In the genomic region with DNA sequence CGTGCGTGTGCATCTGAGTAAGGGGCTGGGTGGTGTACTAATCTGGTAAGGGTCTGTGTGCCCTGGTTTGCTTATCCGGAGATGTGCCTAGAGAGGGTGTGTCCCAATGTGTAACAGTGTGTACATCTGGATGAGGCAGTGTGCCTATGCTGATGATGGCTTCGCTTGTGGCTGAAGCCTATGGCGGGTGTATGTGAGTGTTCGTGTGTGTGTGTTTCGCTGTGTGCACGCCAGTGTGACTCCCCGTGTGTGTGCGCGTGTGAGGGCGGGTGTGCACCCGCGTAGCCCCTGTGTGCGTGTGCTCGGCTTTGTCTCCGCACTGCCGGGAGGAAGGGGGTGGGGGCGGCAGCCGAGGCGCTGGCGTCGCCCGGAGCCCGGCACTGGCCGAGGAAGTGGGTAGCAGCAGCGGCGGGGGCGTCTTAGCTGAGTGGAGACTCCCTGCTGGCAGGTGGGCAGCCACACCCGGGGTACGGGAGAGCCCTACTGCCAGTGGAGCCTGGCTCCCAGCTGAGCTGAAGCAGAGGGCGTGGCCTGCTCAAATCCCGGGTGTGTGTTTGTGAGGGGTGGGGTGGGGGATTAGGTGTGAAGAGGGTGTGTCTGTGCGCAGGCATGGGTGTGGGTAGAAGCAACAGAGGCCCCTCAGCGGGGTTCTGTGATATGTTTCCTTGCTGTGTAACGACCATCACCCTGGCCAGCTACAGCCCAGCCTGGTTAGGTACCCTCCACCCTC, we compare ENCODE assay signal across 8 mouse cellular contexts. TPM values are rescaled to one million over a fixed set of nuclear protein-coding genes. Genes with fewer than 3 reads are reported as not detected.
A peak's percentile ranks its signal among the peaks of the same experiment; 100 is the strongest.
DNase-seq lines count a peak whose midpoint lies in the region; ATAC-seq and TF ChIP-seq lines count a peak whose summit lies in the region.

No protein-coding gene starts in this region.

- ATAC-seq in forebrain, embryonic 13.5 days, result peak; percentile 84
- ATAC-seq in liver, embryonic 14.5 days (ENCODE audit: insufficient read depth), result no peak

- no peak overlapping the region for H3K27ac ChIP-seq in heart, adult 2 months
- peak overlapping the region; percentile 75 for H3K27ac ChIP-seq in forebrain, embryonic 13.5 days
- no peak overlapping the region for H3K27ac ChIP-seq in liver, embryonic 14.5 days

- intact Hi-C loops in heart, adult 2 months (cut with DNase I), result loop anchor here (5.0 kb wide), 1 partner anchor 91 kb away; no protein-coding TSS in a partner anchor

- 1% methylated on average over 36 of the region's 36 CpGs for WGBS in heart, adult 2 months
- WGBS in forebrain, embryonic 13.5 days, result under 1% methylated on average over 36 of the region's 36 CpGs
- WGBS in liver, embryonic 14.5 days (ENCODE audit: insufficient replicate concordance), result 2% methylated on average over 36 of the region's 36 CpGs

- peak overlapping the region; percentile 58 for H3K4me3 ChIP-seq in heart, adult 2 months
- peak overlapping the region; percentile 63 for H3K4me3 ChIP-seq in forebrain, embryonic 13.5 days
- peak overlapping the region; percentile 47 to 52 for H3K4me3 ChIP-seq in liver, embryonic 14.5 days (ENCODE audit: insufficient read depth in 1 of 2, low read depth in 2 of 2, low read length in 2 of 2)

- H3K9me3 ChIP-seq in forebrain, embryonic 13.5 days (replicated peaks), result no peaks in the 10 kb centered on the region
- H3K9me3 ChIP-seq in liver, embryonic 14.5 days (ENCODE audit: control insufficient read depth, low read length), result no peaks in the 10 kb centered on the region

- TF ChIP-seq CTCF in heart, adult 2 months (IDR thresholded peaks at IDR 0.05), result no peak
- no peak for TF ChIP-seq CTCF in liver, embryonic 14.5 days (IDR thresholded peaks at IDR 0.05; ENCODE audit: low read depth)

- H3K4me2 ChIP-seq in forebrain, embryonic 13.5 days, result peak overlapping the region; percentile 91
- H3K4me2 ChIP-seq in liver, embryonic 14.5 days (ENCODE audit: low read depth), result peak overlapping the region; percentile 49

- no peaks in the 10 kb centered on the region for H3K79me2 ChIP-seq in heart, adult 2 months (replicated peaks; ENCODE audit: control insufficient read depth, insufficient read depth, low read length)

- peaks cover 12% of the 10 kb centered on the region for H3K27me3 ChIP-seq in heart, adult 2 months (ENCODE audit: control insufficient read depth, insufficient read depth, low read length)
- peaks cover 56% of the 10 kb centered on the region for H3K27me3 ChIP-seq in forebrain, embryonic 13.5 days
- peaks cover 51% of the 10 kb centered on the region for H3K27me3 ChIP-seq in liver, embryonic 14.5 days (ENCODE audit: control insufficient read depth, insufficient read depth, low read length)

- peak; percentile 18 to 30 for DNase-seq in heart, adult 2 months
- no peak for DNase-seq in heart, adult 11 months
- DNase-seq in adrenal gland, postnatal 14 days, result peak; percentile 65
- peak; percentile 38 for DNase-seq in kidney, adult 18-20 months
- DNase-seq in liver, embryonic 14.5 days (ENCODE audit: low read depth in 3 of 3, low spot score in 3 of 3), result no peak
- DNase-seq in natural killer cell, adult 2 months (ENCODE audit: low spot score in 2 of 2), result peak; percentile 11 to 25
- peak; percentile 26 to 52 for DNase-seq in thymus, postnatal 10 days (ENCODE audit: low spot score in 2 of 2)

- no peak for TF ChIP-seq EP300 in heart, adult 2 months (IDR thresholded peaks at IDR 0.05; ENCODE audit: insufficient read depth, low read depth, low read length)
- no peak for TF ChIP-seq EP300 in liver, embryonic 14.5 days (IDR thresholded peaks at IDR 0.05; ENCODE audit: low read depth)

- TF ChIP-seq POLR2A in heart, adult 2 months (IDR thresholded peaks at IDR 0.05; ENCODE audit: insufficient read depth, low read depth, low read length), result no peak

- H3K36me3 ChIP-seq in heart, adult 2 months (ENCODE audit: control insufficient read depth, insufficient read depth, low read length), result no peaks in the 10 kb centered on the region
- no peaks in the 10 kb centered on the region for H3K36me3 ChIP-seq in forebrain, embryonic 13.5 days (ENCODE audit: poor library complexity, severe bottlenecking)
- H3K36me3 ChIP-seq in liver, embryonic 14.5 days (replicated peaks; ENCODE audit: control insufficient read depth, insufficient read depth, low read depth), result no peaks in the 10 kb centered on the region

- peak overlapping the region; percentile 50 for H3K9ac ChIP-seq in heart, adult 2 months (ENCODE audit: low read depth, low read length)
- peak overlapping the region; percentile 80 for H3K9ac ChIP-seq in forebrain, embryonic 13.5 days
- no peak overlapping the region for H3K9ac ChIP-seq in liver, embryonic 14.5 days (replicated peaks)

- peaks cover 2% of the 10 kb centered on the region for H3K4me1 ChIP-seq in heart, adult 2 months (ENCODE audit: control insufficient read depth, insufficient read depth, low read length)
- H3K4me1 ChIP-seq in forebrain, embryonic 13.5 days, result peaks cover 18% of the 10 kb centered on the region
- no peaks in the 10 kb centered on the region; a peak in 1 of 4 replicates for H3K4me1 ChIP-seq in liver, embryonic 14.5 days (replicated peaks; ENCODE audit: control insufficient read depth in 2 of 2, insufficient read depth in 2 of 2, low read length in 1 of 2)

RNA-seq across cellular contexts. Expression of gene Epb41l1, which starts 0.8 kb away (rescaled TPM):
- 1 to 10 TPM; 7.3 to 8.2 TPM for total RNA-seq in heart, adult 2 months (2021)
- 7.6 and 7.8 TPM in 2 replicates for polyA plus RNA-seq in heart, adult 2 months (2012; rRNA removed)
- 47.4 and 56.8 TPM in 2 replicates for total RNA-seq in adrenal gland, postnatal 14 days (2021)
- polyA plus RNA-seq in forebrain, embryonic 13.5 days (2015; fragmentation: Nextera tagmentation; extraction: Ambion mirVana), result 5.3 and 7.1 TPM in 2 replicates
- 2.5 and 2.7 TPM in 2 replicates for polyA plus RNA-seq in liver, embryonic 14.5 days (2012; rRNA removed)
- 0.46 and 0.58 TPM in 2 replicates for polyA plus RNA-seq in liver, embryonic 14.5 days (2014; fragmentation: Nextera tagmentation; extraction: Ambion mirVana)

Comparison
In these comparisons a context has a peak if more than half of its experiments do, and no peak if none do; other contexts are left out.
1. DNase-seq: peak in heart, adult 2 months (2 of 2), adrenal gland, postnatal 14 days (single experiment), kidney, adult 18-20 months (single experiment), natural killer cell, adult 2 months (2 of 2) and thymus, postnatal 10 days (2 of 2); none in heart, adult 11 months (single experiment) and liver, embryonic 14.5 days (0 of 3).
2. Peak in every context shown above with its lines, with median percentiles within 50 percentile points of each other: H3K4me3 ChIP-seq.